Mouse (Mus musculus): ENCODE results near the gene Fam120b. TPM values are rescaled to one million over a fixed set of nuclear protein-coding genes. Genes with fewer than 3 reads are reported as not detected.
"Not testable (repeated sequence)": the region's sequence is repeated elsewhere in the genome, so short reads cannot be mapped to it uniquely, and the experiment has no call there.

The Fam120b gene
- polyA plus RNA-seq, 1 experiment from 2014 or later = 30.7 TPM

GRCm38 (mm10) chr17:15425931-15426330 is 29.9 kb downstream of the Fam120b start:
- Histone ChIP-seq H3K36me3 (peaks cover 94% of the 10 kb centered on the region), H3K9me3 (0 out of 2 replicates have a peak, but pooled peaks cover 3% of the 10 kb centered on the region), H3K4me1 (replicated peaks) (no peaks in the 10 kb centered on the region), H3K27me3 (ENCODE audit: insufficient read depth, poor library complexity, severe bottlenecking) (no peaks in the 10 kb centered on the region), H3K4me3 (no peak overlapping the region), H3K27ac (no peak overlapping the region)
- DNase-seq (ENCODE audit: low spot score) = no peak
- 88% methylated on average over 3 of the region's 3 CpGs for WGBS

GRCm38 (mm10) chr17:15429451-15429850 is 33.4 kb downstream of the Fam120b start:
- no peak for DNase-seq (ENCODE audit: low spot score)

GRCm38 (mm10) chr17:15429937-15430336 is 33.9 kb downstream of the Fam120b start:
- Histone ChIP-seq H3K9me3 (no peaks in the 10 kb centered on the region), H3K27ac (no peak overlapping the region), H3K4me3 (no peak overlapping the region), H3K4me1 (replicated peaks) (no peaks in the 10 kb centered on the region), H3K27me3 (ENCODE audit: insufficient read depth, poor library complexity, severe bottlenecking) (no peaks in the 10 kb centered on the region), H3K36me3 (peaks cover 85% of the 10 kb centered on the region)
- WGBS = 80% methylated on average over 1 of the region's 1 CpGs
- no peak for DNase-seq (ENCODE audit: low spot score)

More at GRCm38 (mm10) chr17:15429451-15429850, 33.4 kb downstream of the Fam120b start:
- H3K27ac ChIP-seq = no peak overlapping the region
- no peak overlapping the region for H3K4me3 ChIP-seq
- H3K36me3 ChIP-seq = peaks cover 85% of the 10 kb centered on the region
- WGBS = 88% methylated on average over 6 of the region's 6 CpGs
- no peaks in the 10 kb centered on the region for H3K9me3 ChIP-seq
- H3K27me3 ChIP-seq (ENCODE audit: insufficient read depth, poor library complexity, severe bottlenecking) = no peaks in the 10 kb centered on the region
- no peaks in the 10 kb centered on the region for H3K4me1 ChIP-seq (replicated peaks)

GRCm38 (mm10) chr17:15431021-15431514 is 35.1 kb downstream of the Fam120b start:
- no peaks in the 10 kb centered on the region for H3K9me3 ChIP-seq
- H3K4me1 ChIP-seq (replicated peaks) = no peaks in the 10 kb centered on the region
- H3K36me3 ChIP-seq = peaks cover 75% of the 10 kb centered on the region
- H3K27me3 ChIP-seq (ENCODE audit: insufficient read depth, poor library complexity, severe bottlenecking) = no peaks in the 10 kb centered on the region
- DNase-seq (ENCODE audit: low spot score) = no peak
- H3K4me3 ChIP-seq = no peak overlapping the region
- no peak overlapping the region for H3K27ac ChIP-seq
- 79% methylated on average over 5 of the region's 5 CpGs for WGBS

GRCm38 (mm10) chr17:15431551-15431950 is 35.5 kb downstream of the Fam120b start:
- H3K4me3 ChIP-seq = no peak overlapping the region
- peaks cover 71% of the 10 kb centered on the region for H3K36me3 ChIP-seq
- H3K27me3 ChIP-seq (ENCODE audit: insufficient read depth, poor library complexity, severe bottlenecking) = no peaks in the 10 kb centered on the region
- H3K9me3 ChIP-seq = no peaks in the 10 kb centered on the region
- 98% methylated on average over 4 of the region's 4 CpGs for whole genome bisulfite sequencing
- DNase-seq (ENCODE audit: low spot score) = no peak
- H3K27ac ChIP-seq = no peak overlapping the region
- H3K4me1 ChIP-seq (replicated peaks) = no peaks in the 10 kb centered on the region

GRCm38 (mm10) chr17:15432036-15432435 is 36.0 kb downstream of the Fam120b start:
- Histone ChIP-seq H3K36me3 (peaks cover 66% of the 10 kb centered on the region), H3K9me3 (no peaks in the 10 kb centered on the region), H3K27me3 (ENCODE audit: insufficient read depth, poor library complexity, severe bottlenecking) (no peaks in the 10 kb centered on the region), H3K27ac (no peak overlapping the region), H3K4me1 (replicated peaks) (no peaks in the 10 kb centered on the region), H3K4me3 (no peak overlapping the region)
- no peak for DNase-seq (ENCODE audit: low spot score)
- WGBS = 88% methylated on average over 3 of the region's 3 CpGs

- Histone ChIP-seq H3K4me3 (no peak overlapping the region), H3K27me3 (ENCODE audit: insufficient read depth, poor library complexity, severe bottlenecking) (no peaks in the 10 kb centered on the region), H3K9me3 (no peaks in the 10 kb centered on the region), H3K27ac (no peak overlapping the region), H3K4me1 (replicated peaks) (peaks cover 8% of the 10 kb centered on the region), H3K36me3 (peaks cover 39% of the 10 kb centered on the region)
- DNase-seq (ENCODE audit: low spot score) = no peak
- 74% methylated on average over 3 of the region's 3 CpGs for WGBS
Observed at GRCm38 (mm10) chr17:15434748-15435147, 38.7 kb downstream of the Fam120b start.

GRCm38 (mm10) chr17:15440067-15440462 is 44.1 kb downstream of the Fam120b start:
- no peaks in the 10 kb centered on the region for H3K9me3 ChIP-seq
- H3K4me3 ChIP-seq = peak overlapping the region; percentile 34; the same call in 1 of the 2 replicates
- 61% methylated on average over 8 of the region's 8 CpGs for WGBS
- no peaks in the 10 kb centered on the region for H3K36me3 ChIP-seq
- no peaks in the 10 kb centered on the region for H3K27me3 ChIP-seq (ENCODE audit: insufficient read depth, poor library complexity, severe bottlenecking)
- peaks cover 60% of the 10 kb centered on the region for H3K4me1 ChIP-seq (replicated peaks)
- peak overlapping the region; percentile 83 for H3K27ac ChIP-seq
- no peak for DNase-seq (ENCODE audit: low spot score)

- H3K4me1 ChIP-seq (replicated peaks) = peaks cover 65% of the 10 kb centered on the region
- H3K4me3 ChIP-seq = peak overlapping the region; percentile 34
- DNase-seq (ENCODE audit: low spot score) = peak; percentile 83
- no peaks in the 10 kb centered on the region for H3K27me3 ChIP-seq (ENCODE audit: insufficient read depth, poor library complexity, severe bottlenecking)
- 8% methylated on average over 11 of the region's 11 CpGs for WGBS
- H3K9me3 ChIP-seq = no peaks in the 10 kb centered on the region
- H3K27ac ChIP-seq = peak overlapping the region; percentile 83
- H3K36me3 ChIP-seq = no peaks in the 10 kb centered on the region
Observed at GRCm38 (mm10) chr17:15440463-15441121, 44.6 kb downstream of the Fam120b start.

- Histone ChIP-seq H3K4me3 (no peak overlapping the region), H3K4me1 (replicated peaks) (peaks cover 67% of the 10 kb centered on the region), H3K27me3 (ENCODE audit: insufficient read depth, poor library complexity, severe bottlenecking) (no peaks in the 10 kb centered on the region), H3K9me3 (no peaks in the 10 kb centered on the region), H3K27ac (no peak overlapping the region), H3K36me3 (no peaks in the 10 kb centered on the region)
- WGBS = 82% methylated on average over 3 of the region's 3 CpGs
- DNase-seq (ENCODE audit: low spot score) = no peak
Observed at GRCm38 (mm10) chr17:15445421-15445820, 49.4 kb downstream of the Fam120b start.

- no peak overlapping the region for H3K4me3 ChIP-seq
- H3K9me3 ChIP-seq = no peaks in the 10 kb centered on the region
- H3K27ac ChIP-seq = no peak overlapping the region
- no peaks in the 10 kb centered on the region for H3K27me3 ChIP-seq (ENCODE audit: insufficient read depth, poor library complexity, severe bottlenecking)
- H3K4me1 ChIP-seq (replicated peaks) = peaks cover 43% of the 10 kb centered on the region
- WGBS = 74% methylated on average over 5 of the region's 5 CpGs
- no peak for DNase-seq (ENCODE audit: low spot score)
- H3K36me3 ChIP-seq = no peaks in the 10 kb centered on the region
Observed at GRCm38 (mm10) chr17:15447831-15448230, 51.8 kb downstream of the Fam120b start.

- not testable (repeated sequence) for DNase-seq (ENCODE audit: low spot score); H3K4me3 ChIP-seq; H3K36me3 ChIP-seq; H3K9me3 ChIP-seq; H3K27me3 ChIP-seq (ENCODE audit: insufficient read depth, poor library complexity, severe bottlenecking); H3K27ac ChIP-seq
- H3K4me1 ChIP-seq (replicated peaks) = peaks cover 30% of the 10 kb centered on the region
- WGBS = 78% methylated on average over 6 of the region's 6 CpGs
Observed at GRCm38 (mm10) chr17:15449144-15449543, 53.1 kb downstream of the Fam120b start.

- 82% methylated on average over 3 of the region's 3 CpGs for WGBS
- Histone ChIP-seq H3K4me1 (replicated peaks) (peaks cover 26% of the 10 kb centered on the region), H3K27ac (no peak overlapping the region), H3K36me3 (no peaks in the 10 kb centered on the region), H3K4me3 (no peak overlapping the region), H3K9me3 (no peaks in the 10 kb centered on the region), H3K27me3 (ENCODE audit: insufficient read depth, poor library complexity, severe bottlenecking) (no peaks in the 10 kb centered on the region)
- DNase-seq (ENCODE audit: low spot score) = no peak
Observed at GRCm38 (mm10) chr17:15449606-15450005, 53.6 kb downstream of the Fam120b start.

All from hindbrain, embryonic 10.5 days (tissue).